Mouse (Mus musculus): ENCODE results near the gene Bmpr1b.
A peak's percentile ranks its signal among the peaks of the same experiment; 100 is the strongest.

The Bmpr1b gene

DNA sequence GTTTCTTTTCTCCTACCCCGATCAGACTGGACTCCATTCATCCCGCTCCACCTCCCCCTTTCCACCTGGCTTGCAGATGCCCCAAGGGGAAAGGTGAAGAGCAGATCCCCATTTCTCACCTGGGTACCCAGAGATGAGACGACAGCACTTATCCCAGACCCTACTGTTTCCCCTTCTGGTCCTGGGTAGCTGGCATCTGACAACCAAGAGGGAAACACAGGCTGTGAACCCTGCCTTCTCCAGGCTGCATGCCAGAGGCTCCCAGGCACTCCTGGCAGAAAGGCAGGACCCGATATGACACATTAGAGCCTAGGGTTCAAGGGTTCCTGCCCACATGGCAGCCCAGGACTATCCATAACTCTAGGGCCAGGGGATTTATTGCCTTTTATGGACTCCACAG, 56.0 kb downstream of the Bmpr1b start:
- DNase-seq (ENCODE audit: low read depth), result no peak

DNA sequence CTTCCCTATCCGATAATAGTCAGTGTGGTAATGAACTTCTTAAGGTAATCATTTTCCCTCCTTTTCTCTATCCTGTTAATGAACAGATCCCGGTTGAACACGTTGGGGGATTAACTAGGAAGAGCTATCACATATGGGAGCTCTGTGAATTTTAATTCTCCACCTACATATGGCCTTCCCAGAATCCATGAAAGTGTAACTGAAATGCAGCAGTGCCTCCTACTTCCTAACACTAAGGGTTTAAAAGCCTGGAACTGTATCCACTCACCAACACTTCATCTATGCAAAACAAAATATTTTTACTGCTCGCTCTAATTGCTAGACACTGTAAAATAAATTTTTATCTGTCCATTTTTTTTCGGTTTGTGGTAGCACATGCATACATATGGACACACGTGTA, 63.0 kb downstream of the Bmpr1b start:
- DNase-seq (ENCODE audit: low read depth), result no peak

GRCm38 (mm10) chr3:142104027-142104805, 65.0 kb downstream of the Bmpr1b start:
- DNase-seq (ENCODE audit: low read depth), result no peak

GRCm38 (mm10) chr3:142103622-142104021, 65.6 kb downstream of the Bmpr1b start:
- no peak for DNase-seq (ENCODE audit: low read depth)

DNA sequence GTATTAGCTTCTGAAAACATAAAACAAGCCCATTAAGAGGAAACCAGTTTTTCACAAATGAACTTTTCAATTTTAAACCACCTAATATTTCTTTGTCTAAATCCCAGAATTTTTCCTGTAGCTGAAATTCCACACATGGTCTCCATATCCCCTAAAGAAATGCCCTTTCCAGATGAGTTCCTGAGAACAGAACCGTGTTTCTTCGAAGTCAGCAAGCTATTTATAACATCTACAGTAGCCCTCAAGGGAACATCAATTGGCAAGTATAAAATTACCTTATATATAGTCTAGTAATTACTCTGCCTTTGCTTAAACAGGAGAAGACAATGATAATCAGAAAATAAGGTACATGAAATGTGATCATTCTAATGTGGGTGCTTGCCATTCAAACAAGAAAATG, 70.1 kb downstream of the Bmpr1b start:
- DNase-seq (ENCODE audit: low read depth), result no peak

DNA sequence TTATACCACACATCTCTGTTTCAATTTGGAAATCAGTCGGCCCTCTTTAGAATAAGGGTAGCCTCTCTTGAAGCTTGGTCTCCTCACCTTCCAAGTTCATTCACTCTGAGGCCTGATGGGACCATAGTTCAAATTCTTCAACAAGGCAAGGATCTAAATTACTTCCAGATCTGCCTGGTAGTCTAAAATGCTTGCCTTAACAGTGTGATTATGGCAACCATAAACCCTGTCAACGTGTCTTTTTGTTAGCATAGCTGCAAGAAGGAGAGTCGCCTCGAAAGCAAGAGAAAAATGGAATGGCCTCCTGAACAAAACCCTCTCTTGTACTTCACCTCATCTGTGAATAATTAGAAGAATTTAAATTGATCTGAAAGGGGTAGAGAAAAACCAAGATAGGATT, 75.2 kb downstream of the Bmpr1b start:
- no peak for DNase-seq (ENCODE audit: low read depth)

- no peak for DNase-seq (ENCODE audit: low read depth)
Measured at GRCm38 (mm10) chr3:142089684-142090083, 79.5 kb downstream of the Bmpr1b start.

DNA sequence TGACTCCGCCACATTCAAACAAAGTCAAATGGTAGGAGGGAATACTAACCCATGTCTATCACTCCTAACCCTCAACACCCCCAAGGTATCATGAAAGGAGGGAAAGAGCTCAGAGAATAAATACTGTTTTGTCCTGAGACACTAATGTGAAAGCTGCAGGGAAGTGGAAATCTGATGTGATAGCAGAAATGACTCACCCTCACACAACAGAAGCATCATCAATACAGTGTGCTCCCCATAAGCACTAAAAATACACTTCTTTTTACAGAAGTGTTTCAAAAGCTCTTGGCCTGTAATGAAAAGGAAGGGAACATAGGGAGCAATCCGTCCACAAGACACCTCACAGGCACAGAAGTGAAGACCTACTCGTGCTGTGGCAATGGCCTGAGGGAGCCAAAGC, 83.3 kb downstream of the Bmpr1b start:
- no peak for DNase-seq (ENCODE audit: low read depth)

GRCm38 (mm10) chr3:142084091-142084490, 85.1 kb downstream of the Bmpr1b start:
- DNase-seq (ENCODE audit: low read depth), result no peak

DNA sequence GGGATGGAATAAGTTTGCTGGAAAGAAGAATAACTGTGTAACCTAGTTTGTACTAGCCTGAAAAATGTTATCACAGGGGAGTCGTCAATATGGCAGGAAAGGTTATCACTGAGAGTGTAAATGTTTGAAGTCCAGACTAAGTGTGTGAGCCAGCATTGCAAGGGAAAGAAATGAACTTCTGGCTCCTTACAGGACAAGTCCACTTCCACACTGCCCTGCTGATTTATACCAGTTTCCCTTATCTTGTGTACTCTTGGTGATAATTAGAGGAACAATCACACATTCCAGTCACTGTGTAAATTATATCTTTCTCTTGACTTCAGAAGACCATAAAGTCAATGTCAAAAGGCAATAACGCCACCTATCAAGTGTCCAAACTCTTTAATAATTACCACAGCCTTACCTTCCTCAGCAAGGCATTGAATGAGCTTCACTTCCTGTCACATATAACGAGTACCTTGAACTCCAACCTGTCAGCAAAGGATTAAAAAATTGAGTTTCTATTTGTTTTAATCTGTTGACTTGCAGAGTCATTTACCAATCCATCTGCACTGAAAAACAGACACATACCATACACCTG, 91.4 kb downstream of the Bmpr1b start:
- DNase-seq (ENCODE audit: low read depth), result no peak

DNA sequence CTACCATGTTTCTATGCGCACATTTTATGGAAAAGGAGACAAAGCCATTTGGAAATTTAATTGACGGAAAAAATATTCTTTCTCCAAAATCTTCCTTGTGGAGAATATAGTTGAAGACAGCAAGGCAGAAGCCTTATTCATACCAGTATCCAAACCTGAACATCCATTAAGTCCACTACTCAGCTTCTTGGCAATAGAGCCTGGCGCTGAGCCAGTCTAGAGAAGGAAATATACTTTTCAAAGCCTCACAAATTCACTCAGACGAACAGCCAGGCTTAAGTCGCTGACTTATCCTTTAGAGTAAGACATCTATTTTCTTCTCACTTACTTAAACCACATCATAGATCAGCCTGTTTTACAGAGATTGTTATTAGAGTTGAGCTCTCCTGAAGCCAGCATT, 97.6 kb downstream of the Bmpr1b start:
- DNase-seq (ENCODE audit: low read depth), result no peak

DNA sequence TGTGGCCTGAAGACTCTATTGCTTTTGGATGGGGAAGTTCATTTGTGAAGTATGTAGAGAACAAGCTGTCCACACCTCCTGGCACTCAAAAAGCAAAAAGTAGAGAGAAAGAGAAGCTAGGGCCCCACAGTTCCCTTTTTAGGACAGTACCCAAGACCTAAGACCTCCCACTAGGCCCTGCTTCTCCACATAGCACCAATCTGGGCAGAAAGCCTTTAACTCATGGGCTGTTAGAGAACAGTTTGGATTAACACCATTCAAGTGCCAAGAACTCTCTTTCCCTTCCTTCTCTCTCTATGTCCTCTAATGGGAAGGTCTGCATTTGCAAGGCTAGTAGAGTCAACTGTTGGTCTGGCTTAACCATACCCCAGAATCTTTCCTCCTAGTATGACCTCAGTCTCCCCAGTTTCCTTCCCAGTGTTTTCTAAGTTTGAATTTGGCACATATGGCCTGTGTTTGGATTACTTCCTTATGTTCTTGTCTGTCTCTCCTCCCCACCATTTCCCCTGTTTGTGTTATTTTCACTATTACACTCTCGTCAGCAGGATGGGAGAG, 102.4 kb downstream of the Bmpr1b start:
- DNase-seq (ENCODE audit: low read depth), result no peak

DNA sequence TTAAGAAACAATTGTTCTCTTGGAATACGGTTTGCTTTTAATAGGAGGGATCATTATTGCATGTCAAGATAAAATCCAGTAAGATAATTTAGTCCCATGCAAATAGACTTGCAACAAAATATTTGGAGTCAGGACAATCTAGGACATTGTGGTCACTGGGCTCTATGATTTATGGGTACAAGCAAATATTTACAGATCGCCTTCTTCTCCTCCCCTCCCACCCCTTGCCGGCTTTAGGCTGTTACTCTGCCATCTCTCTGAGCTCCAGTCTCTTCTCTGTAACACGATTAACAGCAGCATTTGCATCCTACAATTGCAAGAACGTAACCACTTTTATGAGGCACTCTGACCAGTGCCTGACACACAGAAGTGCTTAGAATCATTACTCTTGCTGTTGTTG, 104.1 kb downstream of the Bmpr1b start:
- no peak for DNase-seq (ENCODE audit: low read depth)

- no peak for DNase-seq (ENCODE audit: low read depth)
Measured at GRCm38 (mm10) chr3:142063536-142064226, 105.5 kb downstream of the Bmpr1b start.

- no peak for DNase-seq (ENCODE audit: low read depth)
Measured at GRCm38 (mm10) chr3:142061267-142061666, 108.0 kb downstream of the Bmpr1b start.

DNA sequence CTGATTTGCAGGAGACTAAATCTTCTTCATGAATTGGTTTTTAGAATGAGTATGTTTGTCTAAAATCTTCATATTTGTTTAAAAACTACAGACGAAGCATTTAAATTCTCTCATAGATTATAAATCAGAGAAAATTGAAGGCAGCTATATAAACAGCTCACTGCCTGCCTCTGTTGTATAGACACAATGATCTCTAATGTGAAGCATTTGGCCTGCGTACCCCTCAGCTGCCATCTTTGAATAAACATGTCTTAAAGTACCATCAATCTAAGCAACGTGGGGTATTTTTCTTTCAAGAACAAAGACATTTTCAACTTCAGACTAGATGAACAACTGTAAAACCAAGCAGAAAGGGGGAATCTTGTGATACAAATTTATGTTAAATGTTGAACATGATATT, 109.3 kb downstream of the Bmpr1b start:
- no peak for DNase-seq (ENCODE audit: low read depth)

DNA sequence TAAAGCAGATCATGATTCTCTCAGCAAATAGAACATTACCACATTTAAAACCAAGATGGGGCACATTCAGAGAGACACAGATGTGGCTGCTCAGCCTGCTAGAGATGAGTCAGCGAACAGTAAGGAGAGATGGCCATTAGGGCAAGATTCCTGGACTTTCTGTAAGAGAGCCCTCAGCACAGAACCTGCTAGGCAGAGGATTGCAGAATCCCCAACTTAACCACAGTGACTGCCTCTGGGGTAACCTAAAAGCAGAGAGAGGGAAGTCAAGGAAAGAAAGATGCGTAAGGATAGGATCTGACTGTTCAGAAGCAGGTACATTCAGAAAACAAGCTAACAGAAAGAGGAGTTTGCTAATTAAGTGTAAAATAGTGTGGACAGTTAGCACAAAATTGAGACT, 118.5 kb downstream of the Bmpr1b start:
- no peak for DNase-seq (ENCODE audit: low read depth)

- DNase-seq (ENCODE audit: low read depth), result no peak
Measured at GRCm38 (mm10) chr3:142049610-142050009, 119.6 kb downstream of the Bmpr1b start.

DNA sequence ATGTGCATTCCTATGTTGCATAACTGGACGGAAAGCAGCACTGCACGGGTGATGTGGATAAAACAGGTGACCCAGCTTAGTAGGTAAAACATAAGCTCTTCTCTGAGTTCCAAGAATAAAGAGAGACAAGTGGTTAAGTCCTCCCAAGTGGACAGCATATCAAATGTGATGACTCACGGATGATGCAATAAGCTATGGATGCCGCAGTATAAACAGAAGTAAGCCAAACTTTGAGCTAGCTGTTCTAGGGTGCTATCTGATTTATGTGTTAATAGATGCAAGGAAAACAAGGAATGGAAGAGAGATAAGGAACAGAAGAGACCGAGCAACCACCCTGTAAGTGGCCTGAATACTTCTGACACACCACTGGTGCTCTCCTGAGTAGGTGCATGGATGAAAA, 120.1 kb downstream of the Bmpr1b start:
- DNase-seq (ENCODE audit: low read depth), result no peak

- DNase-seq (ENCODE audit: low read depth), result no peak
Measured at GRCm38 (mm10) chr3:142048493-142048892, 120.7 kb downstream of the Bmpr1b start.

DNA sequence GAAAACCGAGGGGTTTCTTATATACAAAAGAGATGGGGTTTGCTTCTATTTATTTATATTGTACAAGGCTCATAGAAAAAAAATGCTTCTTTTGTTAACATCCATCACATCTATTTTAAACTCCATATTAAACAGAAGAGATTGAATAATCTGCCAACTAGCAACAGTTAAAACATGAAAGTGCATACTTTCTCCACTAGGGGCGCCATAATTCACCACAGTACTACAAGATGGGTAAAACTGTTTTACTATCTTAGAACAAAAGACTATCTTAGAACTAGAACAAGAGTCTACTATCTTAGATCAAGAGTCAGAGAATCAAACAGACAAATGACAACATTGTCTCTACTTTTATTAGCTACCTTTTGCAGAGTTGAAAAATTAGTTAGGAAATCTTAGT, 125.8 kb downstream of the Bmpr1b start:
- peak; percentile 27 for DNase-seq (ENCODE audit: low read depth)

DNA sequence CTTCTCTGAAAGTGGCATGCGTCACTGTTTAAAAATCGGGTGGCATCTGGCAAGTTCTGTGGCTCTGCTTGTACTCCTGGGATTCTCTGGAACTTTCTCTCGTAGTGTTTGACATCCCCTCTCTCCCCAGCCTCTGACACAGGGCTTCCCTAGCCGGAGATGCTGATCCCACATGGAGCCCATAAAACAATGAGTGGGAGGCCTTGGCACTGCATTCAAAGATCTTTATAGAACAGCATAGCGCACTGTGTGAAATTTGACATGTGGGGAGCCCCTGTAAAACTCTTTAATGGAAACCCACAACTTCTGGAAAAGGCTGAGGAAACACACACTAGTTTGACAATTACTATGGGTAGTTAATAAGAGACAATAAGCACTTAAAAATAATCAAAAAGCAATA, 126.2 kb downstream of the Bmpr1b start:
- DNase-seq (ENCODE audit: low read depth), result no peak

- DNase-seq (ENCODE audit: low read depth), result no peak
Measured at GRCm38 (mm10) chr3:142040345-142040744, 128.9 kb downstream of the Bmpr1b start.

Data from induced T-regulatory cell, adult 2 months (primary cell).